Mouse (Mus musculus) thymus, postnatal 14 days (tissue): ENCODE measurements around the gene Mvk.

Experiments used
- DNase-seq: peaks from one replicate; pipeline ENCODE4 v3.0.0; 2021

Mvk gene

DNA sequence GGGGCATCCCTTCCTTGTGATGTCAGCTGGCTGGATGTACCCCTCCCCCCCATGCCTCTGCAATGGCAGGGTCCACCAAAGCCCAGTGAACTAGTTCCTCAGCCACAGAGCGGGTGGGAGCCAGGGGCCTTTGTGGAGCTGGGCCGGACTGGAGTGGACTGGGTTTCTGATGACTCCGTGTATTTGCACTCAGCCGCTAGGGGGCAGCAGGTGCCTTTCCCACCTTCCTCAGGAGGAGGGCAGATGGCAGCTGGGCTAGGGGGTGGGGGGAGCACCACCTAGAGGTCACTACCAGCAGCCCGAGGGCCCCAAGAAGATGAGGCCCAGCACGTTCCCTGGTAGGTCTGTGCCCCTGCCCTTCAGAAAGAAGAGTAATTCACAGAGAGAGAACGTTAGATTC lies 17.2 kb downstream of the Mvk start:
- DNase-seq, result peak; percentile 90

DNA sequence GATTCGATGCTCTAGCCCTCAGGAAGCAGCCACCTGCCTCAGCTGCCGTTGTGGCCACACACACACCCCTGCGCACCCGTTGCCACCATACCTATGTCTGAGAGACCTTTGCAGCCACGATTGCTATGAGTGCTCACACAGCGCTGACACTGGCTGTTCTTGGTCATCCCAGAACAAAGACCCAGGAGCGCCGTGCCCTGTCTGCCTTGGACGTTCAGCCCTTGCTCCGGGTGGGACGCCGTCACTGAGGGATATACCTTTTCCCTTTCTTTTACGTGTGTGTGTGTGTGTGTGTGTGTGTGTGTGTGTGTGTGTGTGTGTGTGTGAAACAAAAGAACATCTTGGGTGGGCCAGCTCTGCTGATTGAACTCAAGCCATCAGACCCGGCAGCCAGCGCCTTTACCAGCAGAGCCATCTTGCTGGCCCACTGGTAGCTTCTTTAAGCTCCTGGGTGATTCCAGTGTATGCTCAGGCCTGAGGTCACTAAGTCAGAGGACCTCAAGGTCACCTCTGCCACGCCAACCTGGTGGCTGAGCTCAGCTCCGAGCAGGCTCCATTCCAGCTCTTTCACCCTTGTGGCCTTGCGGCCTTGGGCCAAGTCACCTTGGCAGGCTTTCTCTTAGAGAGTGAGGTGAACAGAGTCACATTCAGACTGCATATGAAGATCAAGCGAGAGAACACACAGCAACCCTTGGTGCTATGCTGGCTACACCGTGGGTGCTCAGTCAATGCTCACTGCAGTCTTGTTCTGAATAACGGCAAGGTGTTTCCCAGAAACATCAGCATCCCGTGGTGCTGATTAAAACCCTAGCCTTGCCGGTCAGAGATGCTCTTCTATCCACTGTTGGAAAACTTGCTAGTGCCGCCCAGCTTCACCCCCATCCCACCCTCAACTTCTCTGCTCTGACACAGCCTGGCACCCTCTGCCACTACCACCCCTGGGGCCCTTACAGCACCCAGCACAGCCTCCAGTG lies 18.3 kb downstream of the Mvk start:
- no peak for DNase-seq

- no peak for DNase-seq
Observed at GRCm38 (mm10) chr5:114464561-114464960, 20.5 kb downstream of the Mvk start.

GRCm38 (mm10) chr5:114465641-114466040 lies 21.6 kb downstream of the Mvk start:
- DNase-seq, result peak; percentile 61

- no peak for DNase-seq
Observed at GRCm38 (mm10) chr5:114467019-114467418, 22.9 kb downstream of the Mvk start.

- DNase-seq, result no peak
Observed at GRCm38 (mm10) chr5:114467430-114467829, 23.4 kb downstream of the Mvk start.

- DNase-seq, result no peak
Observed at GRCm38 (mm10) chr5:114468007-114468406, 23.9 kb downstream of the Mvk start.

DNA sequence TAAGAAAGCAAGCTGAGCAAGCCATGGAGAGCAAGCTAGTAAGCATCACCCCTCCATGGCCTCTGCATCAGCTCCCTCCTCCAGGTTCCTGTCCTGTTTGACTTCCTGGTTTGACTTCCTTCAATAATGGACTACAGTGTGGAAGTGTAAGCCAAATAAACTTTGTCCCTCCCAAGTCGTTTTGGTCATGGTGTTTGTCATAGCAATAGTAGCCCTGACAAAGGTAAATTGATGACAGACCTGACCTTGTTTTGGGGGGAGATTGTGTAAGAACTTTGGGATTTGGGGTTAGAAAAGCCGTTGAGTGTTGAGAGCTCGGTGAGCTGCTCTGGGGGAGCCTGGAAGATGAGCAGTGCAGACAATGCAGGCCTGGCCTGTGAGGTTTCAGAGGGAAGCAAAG lies 26.3 kb downstream of the Mvk start:
- DNase-seq, result no peak

DNA sequence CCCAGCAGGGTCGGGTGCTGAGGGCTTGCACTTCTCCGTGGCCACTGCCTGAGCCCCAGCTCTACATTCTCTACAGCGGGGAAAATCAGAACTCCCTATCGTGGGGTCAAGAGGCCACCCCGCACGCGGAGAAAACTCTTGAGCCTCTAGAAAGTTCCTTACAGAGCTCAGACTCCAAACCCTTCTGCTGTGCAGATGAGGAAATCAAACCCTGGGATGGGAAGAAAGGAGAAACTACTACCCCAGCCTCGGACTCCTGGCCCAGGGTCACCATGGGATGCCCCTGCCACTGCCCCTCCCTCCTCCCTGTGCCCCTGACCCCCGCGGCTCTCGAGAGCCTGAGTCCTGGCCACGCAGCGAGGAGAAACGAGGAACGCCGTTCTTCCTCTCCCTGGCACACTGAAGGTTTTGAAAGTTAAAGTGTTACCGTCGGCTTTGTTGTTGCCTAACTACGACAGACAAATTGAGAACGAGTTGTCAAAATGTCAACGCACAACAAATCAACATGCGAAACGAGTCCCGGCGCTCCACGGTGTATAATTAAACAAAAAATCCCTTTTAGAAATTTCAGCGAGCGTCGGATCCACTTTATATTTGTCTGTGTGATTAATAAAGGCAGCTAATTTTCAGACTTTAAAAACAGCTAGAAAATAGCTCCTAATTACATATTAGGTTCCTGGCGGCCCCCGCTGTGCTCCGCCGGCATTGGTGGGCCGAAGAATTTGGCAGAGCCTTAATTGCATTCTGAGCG lies 30.8 kb downstream of the Mvk start:
- DNase-seq, result no peak

DNA sequence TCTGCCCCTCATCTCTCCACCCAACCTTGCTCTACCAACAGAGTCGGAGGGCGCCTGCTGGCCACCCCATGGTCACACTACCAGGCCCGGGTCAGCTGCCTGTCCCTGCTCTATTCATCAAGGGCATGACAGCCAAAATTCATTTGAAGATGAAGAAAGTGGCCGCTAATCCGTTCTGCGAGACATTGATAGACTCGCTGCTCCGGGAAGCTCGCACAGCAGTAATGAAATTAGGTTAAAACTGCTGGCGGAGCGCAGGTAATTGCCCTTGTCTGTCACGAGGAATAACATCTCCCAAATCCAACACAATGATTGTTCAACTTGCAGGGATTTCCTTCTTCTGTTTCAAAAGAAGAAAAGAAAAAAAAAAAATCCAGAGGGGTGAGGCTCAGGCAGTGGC lies 34.2 kb downstream of the Mvk start:
- DNase-seq, result no peak

- DNase-seq, result peak; percentile 58
Observed at GRCm38 (mm10) chr5:114482587-114483011, 38.5 kb downstream of the Mvk start.

GRCm38 (mm10) chr5:114485685-114486084 lies 41.6 kb downstream of the Mvk start:
- no peak for DNase-seq

GRCm38 (mm10) chr5:114489570-114489969 lies 45.5 kb downstream of the Mvk start:
- no peak for DNase-seq

DNA sequence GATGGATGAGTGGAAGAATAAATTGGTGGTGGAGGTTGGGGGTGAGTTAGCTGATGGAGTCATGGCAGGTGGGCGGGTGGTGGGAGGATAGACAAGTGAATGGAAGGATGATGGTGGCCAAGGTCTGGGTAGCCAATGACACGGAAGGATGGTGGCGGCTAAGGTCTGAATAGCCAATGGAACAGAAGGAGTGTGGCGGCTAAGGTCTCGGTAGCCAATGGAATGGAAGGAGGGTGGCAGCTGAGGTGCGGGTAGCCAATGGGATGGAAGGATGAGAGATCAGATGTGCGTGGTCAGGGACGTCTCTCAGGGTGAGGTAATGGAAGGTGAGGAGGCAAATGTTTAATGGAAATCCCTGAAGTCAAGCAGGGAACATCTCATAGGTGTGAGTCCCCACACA lies 46.2 kb downstream of the Mvk start:
- DNase-seq, result no peak

- DNase-seq, result no peak
Observed at GRCm38 (mm10) chr5:114494761-114495160, 50.7 kb downstream of the Mvk start.

DNA sequence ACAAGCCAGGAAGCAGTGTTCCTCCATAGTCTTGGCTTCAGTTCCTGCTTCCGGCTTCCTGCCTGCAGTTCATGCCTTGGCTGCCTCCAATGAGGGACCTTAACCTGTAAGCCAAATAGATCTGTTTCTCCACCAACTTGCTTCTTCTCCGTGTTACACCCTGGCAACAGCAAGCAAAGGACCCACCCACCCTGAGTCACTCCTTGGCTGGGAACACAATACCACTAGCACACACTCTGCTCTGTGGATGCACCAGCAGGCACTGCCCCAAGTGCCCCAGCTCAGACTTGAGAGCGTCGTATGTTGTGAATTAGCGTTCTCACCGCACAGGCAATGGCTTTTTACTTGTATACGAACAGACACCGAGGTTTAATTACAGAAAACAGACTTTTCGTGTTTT lies 57.2 kb downstream of the Mvk start:
- DNase-seq, result no peak

DNA sequence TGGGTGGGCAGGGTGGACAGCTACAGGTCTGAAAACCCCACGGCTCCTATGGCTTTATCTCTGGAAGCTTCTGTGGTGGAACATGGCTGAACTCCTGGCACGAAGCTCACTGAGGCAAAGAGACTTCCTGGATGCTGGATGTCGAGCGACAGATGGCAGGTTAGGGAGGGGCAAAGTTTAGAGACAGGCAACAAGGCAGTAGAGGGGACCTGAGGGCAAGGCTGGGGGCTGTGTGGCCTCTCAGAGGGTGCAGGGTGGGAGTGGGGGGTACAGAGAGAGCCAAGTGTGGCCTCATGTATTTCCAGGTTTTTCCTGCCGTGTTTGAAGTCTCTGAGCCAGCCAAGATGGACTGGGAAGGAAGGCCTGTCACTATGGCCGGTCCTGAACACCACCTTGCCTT lies 60.8 kb downstream of the Mvk start:
- peak; percentile 56 for DNase-seq

DNA sequence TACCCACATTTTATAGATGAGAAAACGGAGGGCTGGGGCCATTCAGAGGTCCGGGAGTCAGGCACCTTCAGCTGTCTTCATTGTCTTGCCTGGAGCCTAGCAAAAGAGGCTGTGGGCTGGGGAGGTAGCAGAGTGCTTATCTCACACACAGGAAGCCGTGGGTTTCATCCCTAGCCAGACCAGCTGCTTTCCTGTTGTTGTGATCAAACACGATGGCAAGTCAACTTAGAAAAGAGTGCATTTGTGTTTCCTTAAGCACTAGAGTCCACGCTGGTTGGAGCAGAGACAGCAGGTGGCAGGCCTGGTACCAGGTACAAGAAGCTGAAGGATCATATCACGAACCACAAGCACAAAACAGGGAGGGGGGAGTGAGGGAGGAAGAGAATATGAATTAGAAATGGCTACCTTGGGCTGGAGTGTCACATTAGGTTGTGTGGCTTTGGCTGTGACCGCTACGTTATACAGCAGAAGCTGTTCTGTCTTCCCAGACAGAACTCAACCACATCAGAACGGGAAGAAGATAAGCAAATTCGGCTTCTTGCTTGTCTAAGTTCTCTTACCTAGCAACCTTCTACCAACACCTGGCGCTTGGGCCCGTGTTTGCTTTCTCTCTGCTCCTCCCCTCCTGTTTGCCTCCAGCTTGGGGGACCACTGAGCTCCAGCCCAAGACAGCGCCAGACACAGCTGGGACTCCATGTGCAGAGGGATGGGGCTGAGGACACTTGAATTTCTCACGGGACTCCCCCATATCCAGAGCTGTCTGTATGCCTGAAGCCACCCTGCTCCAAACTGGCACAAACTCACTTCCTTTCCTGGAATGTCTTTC lies 61.4 kb downstream of the Mvk start:
- DNase-seq, result peak; percentile 73

- DNase-seq, result no peak
Observed at GRCm38 (mm10) chr5:114507394-114507793, 63.3 kb downstream of the Mvk start.

DNA sequence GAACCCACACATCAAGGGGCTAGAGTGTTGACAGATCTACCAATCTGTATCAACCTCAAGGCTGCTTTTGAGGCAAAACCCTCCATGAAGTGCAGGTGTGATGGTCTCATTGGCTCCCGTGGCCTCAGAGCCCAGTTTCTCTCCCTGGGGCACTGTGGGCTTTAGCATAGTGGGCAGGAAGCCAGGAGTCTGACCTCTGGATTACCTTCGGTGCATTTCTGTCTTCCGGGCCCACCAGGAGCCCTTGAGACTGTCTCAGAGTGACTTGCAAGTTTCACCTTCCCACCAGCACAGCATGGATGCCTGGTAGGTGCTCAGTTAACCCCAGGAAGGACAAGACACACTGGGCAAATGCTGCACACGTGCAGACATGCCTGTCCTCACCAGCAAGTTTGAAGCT lies 63.9 kb downstream of the Mvk start:
- no peak for DNase-seq

- no peak for DNase-seq
Observed at GRCm38 (mm10) chr5:114509461-114509860, 65.4 kb downstream of the Mvk start.
